Mouse (Mus musculus) CH12.LX (cell line): ENCODE results near the gene Brd1. TPM values are rescaled to one million over a fixed set of nuclear protein-coding genes. Genes with fewer than 3 reads are reported as not detected.

Experiments
- DNase-seq: peaks from one replicate; pipeline ENCODE4 v3.0.0-alpha.2; 2013; ENCODE audit errors: extremely low read depth
- H3K27ac ChIP-seq: 2 replicates; pipeline ENCODE4 v1.5.1; 2012; ENCODE audit warnings: low read depth, mild to moderate bottlenecking, control low read depth, moderate library complexity; ENCODE audit not compliant: insufficient read depth
- H3K27me3 ChIP-seq: replicated peaks from 2 replicates; pipeline ENCODE3; 2012; ENCODE audit warnings: inconsistent platforms
- H3K36me3 ChIP-seq, 2 experiments: replicated peaks in 1 of 2; 2 replicates each; pipeline versions ENCODE3 to v1.6.1; 2012; ENCODE audit warnings: inconsistent platforms in 1 of 2, low read length in 1 of 2, mild to moderate bottlenecking in 1 of 2, mixed read lengths in 1 of 2, moderate library complexity in 1 of 2; ENCODE audit not compliant: control insufficient read depth in 1 of 2, insufficient read depth in 1 of 2
- H3K4me1 ChIP-seq, 2 experiments: 2 replicates each; pipeline ENCODE4 v1.6.1; 2012; ENCODE audit warnings: inconsistent platforms in 1 of 2, moderate library complexity in 1 of 2; ENCODE audit not compliant: insufficient read depth in 2 of 2, control insufficient read depth in 1 of 2
- H3K4me2 ChIP-seq: 2 replicates; pipeline ENCODE4 v1.6.1; 2012; ENCODE audit warnings: low read depth, mild to moderate bottlenecking, control low read depth; ENCODE audit not compliant: poor library complexity, insufficient read depth, severe bottlenecking
- H3K4me3 ChIP-seq, 3 experiments: fragments of 150-350 bp in 1 of 3; sonication (generic) in 1 of 3; replicated peaks in 1 of 3; 2 replicates each; pipeline versions ENCODE3 to v1.5.1; 2011 to 2012; ENCODE audit warnings: low read depth in 2 of 3, low read length in 2 of 3, mild to moderate bottlenecking in 2 of 3, moderate library complexity in 2 of 3, control low read depth in 1 of 3, improper control_type of control experiment in 1 of 3, inconsistent platforms in 1 of 3, mixed read lengths in 1 of 3; ENCODE audit not compliant: poor library complexity in 1 of 3
- H3K79me2 ChIP-seq: replicated peaks from 2 replicates; pipeline ENCODE4 v1.6.1; 2012; ENCODE audit warnings: mild to moderate bottlenecking, moderate library complexity; ENCODE audit not compliant: control insufficient read depth, poor library complexity, insufficient read depth, severe bottlenecking; ENCODE audit errors: extremely low read depth
- H3K9ac ChIP-seq: 2 replicates; pipeline ENCODE4 v1.6.1; 2012; ENCODE audit warnings: low read depth, mild to moderate bottlenecking, control low read depth, moderate library complexity; ENCODE audit not compliant: insufficient read depth
- H3K9me3 ChIP-seq: replicated peaks from 2 replicates; pipeline ENCODE3; 2012; ENCODE audit warnings: low read length, inconsistent platforms, mixed read lengths
- CTCF ChIP-seq, 2 experiments: IDR thresholded peaks in 1 of 2; conservative IDR thresholded peaks in 1 of 2; 2 replicates each; pipeline ENCODE4 v1.5.1; 2011 to 2012; ENCODE audit warnings: low read depth in 2 of 2, low read length in 2 of 2, improper control_type of control experiment in 1 of 2, inconsistent platforms in 1 of 2, mild to moderate bottlenecking in 1 of 2, moderate library complexity in 1 of 2
- ELF1 ChIP-seq: IDR thresholded peaks from 2 replicates; pipeline ENCODE4 v1.6.1; 2014; ENCODE audit warnings: low read depth, mild to moderate bottlenecking, inconsistent platforms, low read length, improper control_type of control experiment
- KAT2A ChIP-seq: IDR thresholded peaks from 2 replicates; pipeline ENCODE4 v1.6.1; 2012; ENCODE audit warnings: low read length, improper control_type of control experiment, inconsistent platforms; ENCODE audit not compliant: insufficient replicate concordance
- MAFK ChIP-seq: IDR thresholded peaks from 2 replicates; pipeline ENCODE4 v1.6.1; 2011; ENCODE audit warnings: low read length, improper control_type of control experiment; ENCODE audit not compliant: insufficient replicate concordance
- MAZ ChIP-seq: IDR thresholded peaks from 2 replicates; pipeline ENCODE4 v1.6.1; 2012; ENCODE audit warnings: low read depth, mild to moderate bottlenecking, inconsistent platforms, low read length, improper control_type of control experiment, moderate library complexity
- MEF2A ChIP-seq: IDR thresholded peaks from 2 replicates; pipeline ENCODE4 v1.6.1; 2014; ENCODE audit warnings: low read depth, mild to moderate bottlenecking, inconsistent platforms, low read length, improper control_type of control experiment, borderline replicate concordance
- NRF1 ChIP-seq: IDR thresholded peaks from 2 replicates; pipeline ENCODE4 v1.6.1; 2014; ENCODE audit warnings: low read depth, mild to moderate bottlenecking, inconsistent platforms, low read length, improper control_type of control experiment, moderate library complexity
- PAX5 ChIP-seq: IDR thresholded peaks from 2 replicates; pipeline ENCODE4 v1.6.1; 2012; ENCODE audit warnings: low read length, inconsistent platforms, mixed read lengths
- RAD21 ChIP-seq: IDR thresholded peaks from 2 replicates; pipeline ENCODE4 v1.6.1; 2011; ENCODE audit warnings: low read depth, mild to moderate bottlenecking, low read length, improper control_type of control experiment, moderate library complexity
- SIN3A ChIP-seq: IDR thresholded peaks from 2 replicates; pipeline ENCODE4 v1.6.1; 2012; ENCODE audit warnings: low read length, improper control_type of control experiment, inconsistent platforms
- USF2 ChIP-seq: conservative IDR thresholded peaks from 2 replicates; pipeline ENCODE4 v1.6.1; 2011; ENCODE audit warnings: low read depth, low read length, improper control_type of control experiment
- ZMIZ1 ChIP-seq: IDR thresholded peaks from 2 replicates; pipeline ENCODE4 v1.6.1; 2012; ENCODE audit warnings: low read depth, mild to moderate bottlenecking, inconsistent platforms, low read length, improper control_type of control experiment
- dilution Hi-C: fragments of 300-500 bp; cut with MboI; formaldehyde crosslinking; loops from 2 replicates; pipeline ENCODE4 v1.14.3; 2020; ENCODE audit warnings: low sequenced_read_pairs; ENCODE audit not compliant: extremely low pct_unique_long_range_greater_than_20kb, extremely low pct_ligation_motif_present
- in situ Hi-C: fragments of 300-500 bp; cut with MboI; formaldehyde crosslinking; loops from 3 replicates; pipeline ENCODE4 v1.14.3; 2019; ENCODE audit warnings: low sequenced_read_pairs, low pct_ligation_motif_present, low pct_unique_long_range_greater_than_20kb, mixed read lengths
- polyA plus RNA-seq: library from polyadenylated mRNA; unstranded; fragments of >175 nt; gene quantifications from 2 replicates; pipeline ENCODE4 v1.2.1, GENCODE M21; 2012; ENCODE audit warnings: low read depth; ENCODE audit not compliant: insufficient read length
- total RNA-seq, 2 experiments: library from RNA; depleted of rRNA; stranded (reverse); fragments of 300-350 nt in 1 of 2; fragments of >200 nt in 1 of 2; gene quantifications; 2 replicates each; pipeline ENCODE4 v1.2.3; 2012 to 2014

The Brd1 gene
- total and polyA plus RNA-seq, 3 experiments = 13.6 to 19.1 (median 16.2) TPM

- H3K4me3 ChIP-seq = no peak overlapping the region
- DNase-seq = peak; percentile 45
These were observed 71.8 kb downstream of the Brd1 start for GRCm38 (mm10) chr15:88662111-88662850.

GRCm38 (mm10) chr15:88661654-88662053 lies 72.4 kb downstream of the Brd1 start:
- DNase-seq = no peak
- Histone ChIP-seq H3K36me3 (no peaks in the 10 kb centered on the region), H3K27ac (no peak overlapping the region), H3K27me3 (peaks cover 74% of the 10 kb centered on the region), H3K4me3 (no peak overlapping the region), H3K9me3 (no peaks in the 10 kb centered on the region), H3K9ac (no peak overlapping the region), H3K4me2 (peak overlapping the region; percentile 95), H3K79me2 (no peaks in the 10 kb centered on the region), H3K4me1 (peaks cover 8 to 12% of the 10 kb centered on the region in 2 experiments)
- dilution Hi-C loops (no loop called here), in situ Hi-C loops (no loop called here)
- 0 out of 2 replicates have a peak, but pooled peaks have one; percentile 14 for TF ChIP-seq MEF2A
- TF ChIP-seq KAT2A = no peak
- 0 out of 2 replicates have a peak, but pooled peaks have one; percentile 21 for TF ChIP-seq MAZ

More at GRCm38 (mm10) chr15:88662111-88662850, 71.8 kb downstream of the Brd1 start:
- H3K79me2 ChIP-seq = no peaks in the 10 kb centered on the region
- H3K9ac ChIP-seq = no peak overlapping the region
- no peaks in the 10 kb centered on the region for H3K36me3 ChIP-seq
- H3K4me2 ChIP-seq = peak overlapping the region; percentile 95
- TF ChIP-seq RAD21 (peak; percentile 22), NRF1 (peak; percentile 43; the same call in 1 of the 2 replicates), PAX5 (no peak), ELF1 (peak; percentile 61), CTCF (conservative IDR thresholded peaks at IDR 0.05 in 1 of 2, IDR thresholded peaks at IDR 0.05 in 1 of 2; ENCODE audit: low read depth in 2 of 2, low read length in 2 of 2) (peak in 1 of 2 experiments; percentile 70; a peak in 2 of 4 replicates), MAFK (no peak)
- H3K9me3 ChIP-seq = no peaks in the 10 kb centered on the region
- H3K4me1 ChIP-seq = peaks cover 8 to 12% of the 10 kb centered on the region in 2 experiments
- in situ Hi-C loops = no loop called here
- peaks cover 73% of the 10 kb centered on the region for H3K27me3 ChIP-seq
- dilution Hi-C loops = no loop called here
- no peak overlapping the region for H3K27ac ChIP-seq

DNA sequence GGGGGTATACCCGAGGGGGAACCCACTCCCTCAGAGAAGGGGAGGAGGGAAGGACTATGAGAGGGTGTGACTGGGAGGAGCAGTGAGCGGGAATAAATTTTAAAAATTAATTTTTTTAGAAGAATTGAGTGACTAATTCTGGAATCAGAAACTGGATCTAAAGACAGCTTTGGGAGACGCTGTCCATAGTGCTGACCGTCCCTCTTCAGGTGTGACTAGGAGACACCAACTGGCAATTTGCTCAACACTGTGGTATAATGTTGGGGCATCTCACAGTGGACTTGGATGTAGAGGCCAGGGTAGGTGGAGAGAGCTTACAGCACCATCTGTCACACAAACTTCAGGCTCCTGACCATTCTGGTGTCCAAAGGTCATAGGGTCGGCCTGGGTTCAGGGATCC lies 82.0 kb downstream of the Brd1 start:
- no peak overlapping the region for H3K4me2 ChIP-seq
- H3K27me3 ChIP-seq = peaks cover 55% of the 10 kb centered on the region
- dilution Hi-C loops (no loop called here), in situ Hi-C loops (no loop called here)
- H3K4me3 ChIP-seq = no peak overlapping the region
- DNase-seq = no peak
- H3K9me3 ChIP-seq = no peaks in the 10 kb centered on the region
- H3K36me3 ChIP-seq = no peaks in the 10 kb centered on the region
- H3K4me1 ChIP-seq = no peaks in the 10 kb centered on the region
- H3K9ac ChIP-seq = no peak overlapping the region
- H3K27ac ChIP-seq = no peak overlapping the region
- no peak for TF ChIP-seq NRF1
- TF ChIP-seq MAFK = no peak
- no peak for TF ChIP-seq ELF1
- TF ChIP-seq MEF2A = no peak
- TF ChIP-seq ZMIZ1 = no peak
- no peak for TF ChIP-seq USF2
- TF ChIP-seq CTCF (conservative IDR thresholded peaks at IDR 0.05 in 1 of 2, IDR thresholded peaks at IDR 0.05 in 1 of 2; ENCODE audit: low read depth in 2 of 2, low read length in 2 of 2) = no peak
- no peak for TF ChIP-seq SIN3A
- no peaks in the 10 kb centered on the region for H3K79me2 ChIP-seq
